Mouse (Mus musculus) liver, adult 2 months (tissue): ENCODE measurements around the gene 1600015I10Rik. TPM values are rescaled to one million over a fixed set of nuclear protein-coding genes. Genes with fewer than 3 reads are reported as not detected.
A peak's percentile ranks its signal among the peaks of the same experiment; 100 is the strongest.
"Not testable (repeated sequence)": the region's sequence is repeated elsewhere in the genome, so short reads cannot be mapped to it uniquely, and the experiment has no call there.

Experiments
- DNase-seq: peaks from one replicate; pipeline ENCODE4 v3.0.0-alpha.2; 2011; ENCODE audit warnings: low read depth, low spot score; ENCODE audit errors: extremely low read depth
- H3K27ac ChIP-seq: fragments of 200-500 bp; replicated peaks from 2 replicates; pipeline ENCODE4 v1.5.1; 2012; ENCODE audit warnings: low read depth, mild to moderate bottlenecking, control low read depth, inconsistent platforms, low read length; ENCODE audit not compliant: insufficient read depth
- H3K27me3 ChIP-seq: fragments of 200-500 bp; 2 replicates; pipeline ENCODE4 v1.6.1; 2012; ENCODE audit warnings: mild to moderate bottlenecking, moderate library complexity, low read length, inconsistent platforms; ENCODE audit not compliant: control insufficient read depth, insufficient read depth
- H3K36me3 ChIP-seq: fragments of 200-500 bp; 2 replicates; pipeline ENCODE4 v1.6.1; 2012; ENCODE audit warnings: low read length, inconsistent platforms; ENCODE audit not compliant: control insufficient read depth, insufficient read depth
- H3K4me1 ChIP-seq: fragments of 200-500 bp; 2 replicates; pipeline ENCODE4 v1.6.1; 2011; ENCODE audit warnings: low read length; ENCODE audit not compliant: control insufficient read depth, insufficient read depth
- H3K4me3 ChIP-seq: fragments of 200-500 bp; 2 replicates; pipeline ENCODE4 v1.5.1; 2011; ENCODE audit warnings: low read depth, mild to moderate bottlenecking, control low read depth, low read length, moderate library complexity; ENCODE audit not compliant: insufficient read depth
- H3K79me2 ChIP-seq: fragments of 200-500 bp; 2 replicates; pipeline ENCODE4 v1.6.1; 2012; ENCODE audit warnings: inconsistent platforms, mild to moderate bottlenecking, low read length, moderate library complexity; ENCODE audit not compliant: control insufficient read depth, insufficient read depth
- H3K9ac ChIP-seq: fragments of 200-500 bp; 2 replicates; pipeline ENCODE4 v1.6.1; 2012; ENCODE audit warnings: low read depth, mild to moderate bottlenecking, control low read depth, inconsistent platforms, low read length
- CTCF ChIP-seq: fragments of 200-500 bp; IDR thresholded peaks from 2 replicates; pipeline ENCODE4 v1.5.1; 2011; ENCODE audit warnings: low read depth, low read length, control low read depth
- POLR2A ChIP-seq: fragments of 200-500 bp; IDR thresholded peaks from 2 replicates; pipeline ENCODE4 v1.6.1; 2011; ENCODE audit warnings: low read length, control low read depth; ENCODE audit not compliant: insufficient read depth; ENCODE audit errors: extremely low read depth
- WGBS: fragments of 180-500 bp; shearing (Covaris S2); methylation state at CpG from one replicate; pipeline ENCODE4 v1.1.7; 2018; 5-methylcytosine and 5-hydroxymethylcytosine counted together
- polyA plus RNA-seq: library from polyadenylated mRNA; depleted of rRNA; stranded (reverse); fragments of >200 nt; gene quantifications from 2 replicates; pipeline ENCODE4 v1.2.3, GENCODE M21; 2012; rRNA removed
- total RNA-seq: library from RNA; depleted of rRNA; stranded (reverse); fragments of >200 nt; gene quantifications from 2 replicates; pipeline ENCODE4 v1.2.3, GENCODE M21; 2014; rRNA removed

1600015I10Rik gene
- total RNA-seq (not detected in 2 replicates), polyA plus RNA-seq (not detected in 2 replicates)

GRCm38 (mm10) chr6:48929595-48929994, at the start of gene 1600015I10Rik:
Gene 1600015I10Rik, plus strand, starts transcription at chr6:48929895.
- H3K27ac ChIP-seq = no peak within 1 kb of the TSS
- H3K4me3 ChIP-seq = no peak within 1 kb of the TSS
- no peak for DNase-seq
- no peaks in the 10 kb centered on the region for H3K79me2 ChIP-seq
- TF ChIP-seq CTCF (no peak), POLR2A (no peak)
- H3K36me3 ChIP-seq = no peaks in the 10 kb centered on the region
- peaks cover 3% of the 10 kb centered on the region; the same call in 1 of the 2 replicates for H3K27me3 ChIP-seq
- 65% methylated on average over 5 of the region's 5 CpGs for WGBS
- no peak within 1 kb of the TSS for H3K9ac ChIP-seq
- no peaks in the 10 kb centered on the region for H3K4me1 ChIP-seq

DNA sequence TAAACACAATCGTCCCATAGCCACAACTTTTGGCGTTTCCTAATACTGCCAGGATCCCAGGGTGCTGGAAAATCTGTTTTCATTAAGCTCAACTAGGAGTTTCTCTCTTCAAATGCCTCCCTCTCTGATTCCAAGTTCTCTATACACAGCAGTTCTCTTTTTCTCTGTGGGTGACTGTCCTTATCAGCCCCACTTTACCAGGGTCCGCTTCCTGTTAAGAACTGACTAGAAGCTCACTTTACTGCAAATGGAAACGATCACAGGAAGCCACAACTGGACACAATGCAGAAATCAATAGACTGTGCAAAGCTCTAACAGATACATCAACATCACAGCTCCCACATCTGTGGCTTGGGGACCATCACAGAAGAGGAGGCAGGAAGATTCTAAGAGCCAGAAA, 35.5 kb upstream of the 1600015I10Rik start:
- no peaks in the 10 kb centered on the region for H3K79me2 ChIP-seq
- DNase-seq = peak; percentile 6
- no peak overlapping the region for H3K9ac ChIP-seq
- H3K4me1 ChIP-seq = peaks cover 11% of the 10 kb centered on the region
- no peaks in the 10 kb centered on the region for H3K36me3 ChIP-seq
- H3K27me3 ChIP-seq = no peaks in the 10 kb centered on the region
- TF ChIP-seq POLR2A (no peak), CTCF (no peak)
- no peak overlapping the region for H3K4me3 ChIP-seq
- H3K27ac ChIP-seq = no peak overlapping the region
- WGBS = 57% methylated on average over 4 of the region's 4 CpGs

GRCm38 (mm10) chr6:48894938-48895818, 34.5 kb upstream of the 1600015I10Rik start:
- TF ChIP-seq POLR2A (no peak), CTCF (no peak)
- peak; percentile 53 for DNase-seq
- Histone ChIP-seq H3K9ac (no peak overlapping the region), H3K4me1 (peaks cover 11% of the 10 kb centered on the region), H3K27me3 (no peaks in the 10 kb centered on the region), H3K4me3 (no peak overlapping the region), H3K27ac (peak overlapping the region; percentile 45), H3K79me2 (no peaks in the 10 kb centered on the region), H3K36me3 (no peaks in the 10 kb centered on the region)
- WGBS = 65% methylated on average over 8 of the region's 8 CpGs

GRCm38 (mm10) chr6:48895941-48896340, 33.8 kb upstream of the 1600015I10Rik start:
- Histone ChIP-seq H3K4me1 (peaks cover 11% of the 10 kb centered on the region), H3K9ac (no peak overlapping the region), H3K36me3 (no peaks in the 10 kb centered on the region), H3K4me3 (no peak overlapping the region), H3K27ac (peak overlapping the region; percentile 71; the same call in 1 of the 2 replicates), H3K27me3 (no peaks in the 10 kb centered on the region), H3K79me2 (no peaks in the 10 kb centered on the region)
- WGBS = 32% methylated on average over 5 of the region's 5 CpGs
- peak; percentile 89 for DNase-seq
- TF ChIP-seq POLR2A = no peak
- no peak for TF ChIP-seq CTCF

DNA sequence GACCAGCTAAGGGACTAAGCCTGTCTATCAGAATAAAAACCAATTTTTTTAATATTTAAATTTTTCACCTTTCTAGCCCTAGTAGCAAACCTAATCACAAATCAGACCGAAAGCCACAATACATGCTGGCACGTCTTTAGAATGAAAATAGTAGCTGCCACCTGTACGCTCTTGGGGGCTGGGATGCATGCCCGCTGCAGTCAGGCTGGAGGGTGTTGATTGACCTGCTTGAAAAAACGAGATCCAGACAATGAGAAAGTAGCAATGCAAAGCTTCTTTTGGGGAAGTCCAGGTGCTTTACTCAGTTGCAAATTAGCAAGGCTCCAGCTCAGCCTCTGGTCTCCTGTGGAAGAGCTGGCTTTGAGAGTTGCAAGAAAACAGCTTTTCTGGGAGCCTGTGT, 32.7 kb upstream of the 1600015I10Rik start:
- DNase-seq = no peak
- Histone ChIP-seq H3K27ac (no peak overlapping the region), H3K4me3 (no peak overlapping the region), H3K9ac (no peak overlapping the region), H3K36me3 (no peaks in the 10 kb centered on the region), H3K4me1 (peaks cover 13% of the 10 kb centered on the region), H3K27me3 (no peaks in the 10 kb centered on the region), H3K79me2 (no peaks in the 10 kb centered on the region)
- WGBS = 88% methylated on average over 5 of the region's 5 CpGs
- TF ChIP-seq POLR2A (no peak), CTCF (no peak)

DNA sequence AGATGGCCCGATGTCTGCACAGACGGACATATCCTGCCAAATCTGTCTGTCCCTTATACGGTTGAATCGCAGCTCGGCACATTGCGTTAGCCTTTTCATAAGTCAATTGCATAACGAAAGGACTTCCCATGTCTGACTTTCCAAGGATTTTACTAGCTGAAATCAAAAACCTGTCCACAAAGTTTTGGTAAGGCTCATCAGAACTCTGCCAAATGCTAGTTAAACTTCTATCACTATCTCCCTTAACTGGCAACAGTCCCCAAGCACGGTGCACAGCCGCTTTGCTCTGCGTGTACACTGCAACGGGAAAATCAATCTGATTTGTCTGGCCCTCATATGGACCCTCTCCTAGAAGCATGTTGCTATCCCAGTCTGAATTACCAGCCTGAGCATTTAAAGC, 28.4 kb upstream of the 1600015I10Rik start:
- DNase-seq = peak; percentile 98
- H3K4me3 ChIP-seq = not testable (repeated sequence)
- 22% methylated on average over 11 of the region's 11 CpGs for WGBS

More for the DNA sequence above, 28.4 kb upstream of the 1600015I10Rik start:
- H3K27me3 ChIP-seq, H3K79me2 ChIP-seq, H3K36me3 ChIP-seq, H3K4me1 ChIP-seq, H3K9ac ChIP-seq: not testable (repeated sequence)
- peak overlapping the region; percentile 23; the same call in 1 of the 2 replicates for H3K27ac ChIP-seq
